Mouse (Mus musculus) testis, adult 2 months (tissue): ENCODE data around the gene Abca1.

Experiments used
- CTCF ChIP-seq: fragments of 200-500 bp; IDR thresholded peaks from 2 replicates; pipeline ENCODE4 v1.5.1; 2012; ENCODE audit warnings: low read depth, mild to moderate bottlenecking, inconsistent platforms, low read length, moderate library complexity; ENCODE audit not compliant: control insufficient read depth, insufficient read depth, insufficient replicate concordance
- POLR2A ChIP-seq: fragments of 200-500 bp; IDR thresholded peaks from 2 replicates; pipeline ENCODE4 v1.6.1; 2012; ENCODE audit warnings: low read depth, mild to moderate bottlenecking, inconsistent platforms, low read length, moderate library complexity; ENCODE audit not compliant: control insufficient read depth

GRCm38 (mm10) chr4:53179308-53179820 lies 19.7 kb upstream of the Abca1 start:
- no peak for TF ChIP-seq CTCF
- no peak for TF ChIP-seq POLR2A
